Mouse (Mus musculus) limb, embryonic 11.5 days (tissue): ENCODE data around the gene Desi1. TPM values are rescaled to one million over a fixed set of nuclear protein-coding genes. Genes with fewer than 3 reads are reported as not detected.

Experiments used
- ATAC-seq: fragments of 200-750 bp; cut with Nextera tagmentation; 2 replicates; pipeline ENCODE4 v1.8.0; 2017; ENCODE audit warnings: low read depth; ENCODE audit not compliant: insufficient number of reproducible peaks, low FRiP score, low TSS enrichment
- DNase-seq: peaks from one replicate; pipeline ENCODE4 v3.0.0-alpha.2; 2015; ENCODE audit warnings: low spot score
- H3K27ac ChIP-seq: fragments of 300-500 bp; sonication (generic); replicated peaks from 2 replicates; pipeline ENCODE4 v1.5.1; 2014; ENCODE audit warnings: low read depth, mild to moderate bottlenecking, low read length
- H3K27me3 ChIP-seq: fragments of 300-500 bp; sonication (generic); 2 replicates; pipeline ENCODE4 v1.6.1; 2014; ENCODE audit warnings: mild to moderate bottlenecking, low read length, mixed read lengths; ENCODE audit not compliant: control insufficient read depth, insufficient read depth
- H3K36me3 ChIP-seq: fragments of 300-500 bp; sonication (generic); 2 replicates; pipeline ENCODE4 v1.6.1; 2014; ENCODE audit warnings: mild to moderate bottlenecking, low read length, moderate library complexity, mixed read lengths; ENCODE audit not compliant: control insufficient read depth, insufficient read depth
- H3K4me1 ChIP-seq: fragments of 300-500 bp; sonication (generic); 2 replicates; pipeline ENCODE4 v1.6.1; 2014; ENCODE audit warnings: low read length, mixed read lengths; ENCODE audit not compliant: control insufficient read depth, insufficient read depth
- H3K4me2 ChIP-seq: fragments of 300-500 bp; sonication (generic); 2 replicates; pipeline ENCODE4 v1.6.1; 2014; ENCODE audit warnings: low read depth, mild to moderate bottlenecking, moderate library complexity; ENCODE audit not compliant: severe bottlenecking
- H3K4me3 ChIP-seq: fragments of 300-500 bp; sonication (generic); 2 replicates; pipeline ENCODE4 v1.5.1; 2014; ENCODE audit warnings: low read depth, low read length
- H3K9ac ChIP-seq: fragments of 300-500 bp; sonication (generic); 2 replicates; pipeline ENCODE4 v1.6.1; 2014; ENCODE audit warnings: mild to moderate bottlenecking, low read length
- H3K9me3 ChIP-seq: fragments of 300-500 bp; sonication (generic); 2 replicates; pipeline ENCODE4 v1.6.1; 2016; ENCODE audit warnings: low read length; ENCODE audit not compliant: control insufficient read depth
- WGBS: fragments of 180-500 bp; shearing (Covaris S2); extraction: QIAGEN DNeasy Blood & Tissue Kit; methylation state at CpG from one replicate; pipeline ENCODE4 v1.1.7; 2014; 5-methylcytosine and 5-hydroxymethylcytosine counted together
- polyA plus RNA-seq: library from polyadenylated mRNA; unstranded; fragments of >200 nt; fragmentation: Nextera tagmentation; extraction: Ambion mirVana; gene quantifications from 2 replicates; pipeline ENCODE4 v1.2.1, GENCODE M21; 2014

Gene Desi1
- polyA plus RNA-seq, 1 experiment from 2014 or later: 34.4 TPM

DNA sequence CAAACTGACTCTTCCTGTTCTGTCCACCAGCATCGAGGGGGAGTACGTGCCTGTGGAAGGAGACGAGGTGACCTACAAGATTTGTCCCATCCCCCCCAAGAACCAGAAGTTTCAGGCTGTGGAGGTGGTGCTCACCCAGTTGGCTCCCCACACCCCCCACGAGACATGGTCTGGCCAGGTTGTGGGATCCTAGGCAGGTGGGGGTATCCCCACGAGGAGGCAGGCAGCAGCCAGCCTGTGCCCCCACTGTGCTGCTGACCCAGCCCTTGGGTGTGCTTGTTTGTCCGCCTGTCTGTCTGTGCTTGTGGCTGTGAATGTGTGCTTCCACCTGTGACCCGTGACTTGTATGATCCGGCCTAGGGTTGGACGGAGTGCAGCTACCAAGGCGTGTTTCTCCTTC is 84.6 kb downstream of the Desi1 start:
- Histone ChIP-seq H3K27me3 (no peaks in the 10 kb centered on the region), H3K4me3 (no peak overlapping the region), H3K4me2 (no peak overlapping the region), H3K27ac (no peak overlapping the region), H3K36me3 (no peaks in the 10 kb centered on the region), H3K9me3 (no peaks in the 10 kb centered on the region), H3K9ac (no peak overlapping the region), H3K4me1 (no peaks in the 10 kb centered on the region)
- DNase-seq (no peak), ATAC-seq (no peak)
- 89% methylated on average over 10 of the region's 10 CpGs for WGBS

GRCm38 (mm10) chr15:81943176-81943749 is 90.4 kb downstream of the Desi1 start:
- peak; percentile 61 for DNase-seq
- Histone ChIP-seq H3K4me1 (0 out of 2 replicates have a peak, but pooled peaks cover 7% of the 10 kb centered on the region), H3K4me3 (no peak overlapping the region), H3K9ac (no peak overlapping the region), H3K27ac (no peak overlapping the region), H3K9me3 (no peaks in the 10 kb centered on the region), H3K36me3 (no peaks in the 10 kb centered on the region), H3K27me3 (no peaks in the 10 kb centered on the region), H3K4me2 (no peak overlapping the region)
- whole genome bisulfite sequencing: 14% methylated on average over 8 of the region's 9 CpGs
- ATAC-seq: peak; percentile 41; the same call in 1 of the 2 replicates

Other genes starting within 250 kb of the Desi1 start
- gene Tef, start 231.4 kb downstream of the Desi1 start, polyA plus RNA-seq: 13.7 and 14.6 TPM in 2 replicates
- gene Tob2, start 175.1 kb downstream of the Desi1 start, polyA plus RNA-seq: 16.7 and 16.8 TPM in 2 replicates
- gene Phf5a, start 162.0 kb downstream of the Desi1 start, polyA plus RNA-seq: 240 and 243 TPM in 2 replicates
- gene Aco2, start 161.6 kb downstream of the Desi1 start, polyA plus RNA-seq: 158 and 162 TPM in 2 replicates
- gene Polr3h, start 107.6 kb downstream of the Desi1 start, polyA plus RNA-seq: 68.2 and 71.3 TPM in 2 replicates
- gene Csdc2, start 97.1 kb downstream of the Desi1 start, polyA plus RNA-seq: 4.9 TPM in 2 replicates
- gene Pmm1, start 72.9 kb downstream of the Desi1 start, polyA plus RNA-seq: 15.3 and 16.0 TPM in 2 replicates
- not detected in 2 replicates for gene 1700029P11Rik, start 53.3 kb downstream of the Desi1 start, polyA plus RNA-seq
- 91.0 and 105 TPM in 2 replicates for gene Xrcc6, start 46.0 kb downstream of the Desi1 start, polyA plus RNA-seq
- gene Snu13, start 13.7 kb upstream of the Desi1 start, polyA plus RNA-seq: 326 and 338 TPM in 2 replicates
- gene 4930407I10Rik, start 25.3 kb upstream of the Desi1 start, polyA plus RNA-seq: 0.04 TPM in 1 of 2 replicates, not detected in the other
- gene Mei1, start 36.1 kb upstream of the Desi1 start, polyA plus RNA-seq: 0.05 and 0.14 TPM in 2 replicates
- 22.3 and 24.4 TPM in 2 replicates for gene Ccdc134, start 94.1 kb upstream of the Desi1 start, polyA plus RNA-seq
- 129 and 138 TPM in 2 replicates for gene Srebf2, start 113.3 kb upstream of the Desi1 start, polyA plus RNA-seq
- gene Shisa8, start 179.0 kb upstream of the Desi1 start, polyA plus RNA-seq: 0.31 TPM in 1 of 2 replicates, not detected in the other
- gene Tnfrsf13c, start 190.5 kb upstream of the Desi1 start, polyA plus RNA-seq: 0.27 TPM in 1 of 2 replicates, not detected in the other
- 88.0 and 89.3 TPM in 2 replicates for gene Cenpm, start 210.9 kb upstream of the Desi1 start, polyA plus RNA-seq
- not detected in 2 replicates for gene 1500009C09Rik, start 218.5 kb upstream of the Desi1 start, polyA plus RNA-seq
- 37.6 and 47.4 TPM in 2 replicates for gene Sept3, start 241.0 kb upstream of the Desi1 start, polyA plus RNA-seq